Mouse (Mus musculus): ENCODE results near the gene Gm20388.

DNA sequence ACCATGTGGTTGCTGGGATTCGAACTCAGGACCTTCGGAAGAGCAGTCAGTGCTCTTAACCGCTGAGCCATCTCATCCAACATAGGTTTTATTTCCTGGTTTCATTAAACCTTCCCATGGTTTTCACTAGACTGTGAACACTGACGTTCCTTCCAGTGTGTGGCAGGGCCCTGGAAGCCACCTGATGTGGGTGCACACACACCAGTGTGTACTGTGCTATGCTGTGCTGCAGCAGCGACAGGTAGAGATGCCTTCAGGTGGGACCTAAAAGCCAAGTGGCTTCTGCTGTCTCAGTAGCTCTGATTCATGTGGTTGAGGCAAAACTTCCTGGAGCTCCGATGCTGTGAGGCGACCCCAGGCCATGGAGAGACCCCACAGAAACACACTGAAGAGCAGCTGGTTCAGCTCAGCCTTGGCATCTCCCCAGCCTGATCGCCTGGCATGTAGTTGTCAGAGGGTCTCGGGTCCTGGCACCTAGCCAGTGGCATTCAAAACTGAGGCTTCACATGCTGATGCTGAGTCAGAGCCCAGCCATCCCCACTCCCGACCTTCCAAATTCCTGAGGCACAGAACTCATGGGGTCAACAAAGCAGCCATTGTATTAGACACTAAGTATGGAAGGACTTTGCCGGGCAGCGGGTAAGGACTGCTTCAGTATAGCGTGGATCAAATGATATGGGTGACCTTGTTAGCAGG, 3842.3 kb downstream of the Gm20388 start:
- no peak for TF ChIP-seq CTCF (IDR thresholded peaks at IDR 0.05; ENCODE audit: insufficient read depth, low read depth, low read length)
- TF ChIP-seq POLR2A (IDR thresholded peaks at IDR 0.05; ENCODE audit: insufficient read depth, low read depth, low read length), result no peak

Data from olfactory bulb, adult 2 months (tissue).